Mouse (Mus musculus) C2C12 (cell line): ENCODE measurements at regions not wholly inside any gene's neighbourhood (a gene's known extent, or its start where the extent isn't known, plus 50 kb on each side); places are given as distances from the start of the nearest gene placed in this dataset.

Experiments used
- CEBPB ChIP-seq: IDR thresholded peaks from one replicate; pipeline ENCODE4 v1.6.1; 2011; ENCODE audit warnings: low read depth, mild to moderate bottlenecking, control low read depth, moderate library complexity
- CTCF ChIP-seq: IDR thresholded peaks from one replicate; pipeline ENCODE4 v1.5.1; 2011; ENCODE audit not compliant: control insufficient read depth, insufficient read depth, insufficient read length
- FOSL1 ChIP-seq: IDR thresholded peaks from one replicate; pipeline ENCODE4 v1.8.0; 2011; ENCODE audit warnings: mild to moderate bottlenecking, low read length; ENCODE audit not compliant: poor library complexity, insufficient read depth, severe bottlenecking
- MAX ChIP-seq: IDR thresholded peaks from one replicate; pipeline ENCODE4 v1.6.1; 2011; ENCODE audit warnings: mild to moderate bottlenecking, control low read depth
- MYOD1 ChIP-seq: IDR thresholded peaks from one replicate; pipeline ENCODE4 v1.6.1; 2011; ENCODE audit warnings: low read depth; ENCODE audit not compliant: control insufficient read depth, insufficient read length
- MYOG ChIP-seq: IDR thresholded peaks from one replicate; pipeline ENCODE4 v1.6.1; 2011; ENCODE audit not compliant: control insufficient read depth, insufficient read length; ENCODE audit errors: extremely low read depth
- USF1 ChIP-seq: IDR thresholded peaks from one replicate; pipeline ENCODE4 v1.6.1; 2011; ENCODE audit warnings: low read depth, mild to moderate bottlenecking, control low read depth, moderate library complexity

- TF ChIP-seq MYOD1 = no peak
- no peak for TF ChIP-seq USF1
- TF ChIP-seq CTCF = no peak
- TF ChIP-seq MAX = no peak
- TF ChIP-seq FOSL1 = no peak
- no peak for TF ChIP-seq CEBPB
- TF ChIP-seq MYOG = no peak
Observed at GRCm38 (mm10) chr16:30178596-30178995, 88.7 kb downstream of the Cpn2 start.
